Mouse (Mus musculus) intestine, postnatal 0 days (tissue): ENCODE data around the gene Inafm2. TPM values are rescaled to one million over a fixed set of nuclear protein-coding genes. Genes with fewer than 3 reads are reported as not detected.

Source experiments
- ATAC-seq: fragments of 200-750 bp; cut with Nextera tagmentation; 2 replicates; pipeline ENCODE4 v1.8.0; 2017; ENCODE audit warnings: mild to moderate bottlenecking, moderate TSS enrichment, moderate library complexity
- H3K27ac ChIP-seq: fragments of 300-500 bp; sonication (generic); 2 replicates; pipeline ENCODE4 v1.5.1; 2014; ENCODE audit warnings: mild to moderate bottlenecking, low read depth, low read length, moderate library complexity
- H3K27me3 ChIP-seq: fragments of 300-500 bp; sonication (generic); replicated peaks from 2 replicates; pipeline ENCODE4 v1.6.1; 2014; ENCODE audit warnings: low read length, mixed read lengths; ENCODE audit not compliant: control insufficient read depth, insufficient read depth
- H3K36me3 ChIP-seq: fragments of 300-500 bp; sonication (generic); 2 replicates; pipeline ENCODE4 v1.6.1; 2014; ENCODE audit warnings: mild to moderate bottlenecking, moderate library complexity; ENCODE audit not compliant: control insufficient read depth, insufficient read depth
- H3K4me1 ChIP-seq: fragments of 300-500 bp; sonication (generic); replicated peaks from 2 replicates; pipeline ENCODE4 v1.6.1; 2014; ENCODE audit warnings: antibody characterized with exemption, low read length, mixed read lengths; ENCODE audit not compliant: control insufficient read depth, insufficient read depth
- H3K4me2 ChIP-seq: fragments of 300-500 bp; sonication (generic); replicated peaks from 2 replicates; pipeline ENCODE4 v1.6.1; 2014; ENCODE audit warnings: low read depth, mild to moderate bottlenecking, moderate library complexity
- H3K4me3 ChIP-seq: fragments of 300-500 bp; sonication (generic); 2 replicates; pipeline ENCODE4 v1.5.1; 2014; ENCODE audit warnings: low read depth, low read length
- H3K9ac ChIP-seq: fragments of 300-500 bp; sonication (generic); 2 replicates; pipeline ENCODE4 v1.6.1; 2014; ENCODE audit warnings: mild to moderate bottlenecking, low read depth, low read length
- H3K9me3 ChIP-seq: fragments of 300-500 bp; sonication (generic); 2 replicates; pipeline ENCODE4 v1.6.1; 2016; ENCODE audit warnings: mixed run types; ENCODE audit not compliant: control insufficient read depth
- CTCF ChIP-seq: sonication (generic); IDR thresholded peaks from 2 replicates; pipeline ENCODE4 v1.5.1; 2016; ENCODE audit warnings: low read depth, mild to moderate bottlenecking, control low read depth, antibody characterized with exemption, moderate library complexity
- WGBS: fragments of 180-500 bp; shearing (Covaris S2); extraction: QIAGEN DNeasy Blood & Tissue Kit; methylation state at CpG from one replicate; pipeline ENCODE4 v1.1.7; 2014; 5-methylcytosine and 5-hydroxymethylcytosine counted together
- polyA plus RNA-seq: library from polyadenylated mRNA; unstranded; fragments of >200 nt; fragmentation: Nextera tagmentation; extraction: Ambion mirVana; gene quantifications from 2 replicates; pipeline ENCODE4 v1.2.1, GENCODE M21; 2015

Gene Inafm2
- polyA plus RNA-seq, 1 experiment from 2014 or later: 24.7 TPM

- Histone ChIP-seq H3K9ac (no peak overlapping the region), H3K36me3 (no peaks in the 10 kb centered on the region), H3K27ac (no peak overlapping the region), H3K4me1 (peaks cover 18% of the 10 kb centered on the region; the same call in 1 of the 2 replicates), H3K4me2 (peak overlapping the region; percentile 41), H3K9me3 (no peaks in the 10 kb centered on the region), H3K4me3 (no peak overlapping the region), H3K27me3 (no peaks in the 10 kb centered on the region)
- ATAC-seq: peak; percentile 72
- WGBS: 10% methylated on average over 8 of the region's 8 CpGs
- TF ChIP-seq CTCF: peak; percentile 86
Observed at GRCm38 (mm10) chr2:118759828-118760227, 14.3 kb downstream of the Inafm2 start.

GRCm38 (mm10) chr2:118760311-118761025, 14.9 kb downstream of the Inafm2 start:
- Histone ChIP-seq H3K4me2 (no peak overlapping the region), H3K9ac (no peak overlapping the region), H3K27me3 (no peaks in the 10 kb centered on the region), H3K27ac (no peak overlapping the region), H3K36me3 (no peaks in the 10 kb centered on the region), H3K4me1 (peaks cover 23% of the 10 kb centered on the region; the same call in 1 of the 2 replicates), H3K9me3 (no peaks in the 10 kb centered on the region), H3K4me3 (no peak overlapping the region)
- ATAC-seq: no peak
- WGBS: 84% methylated on average over 11 of the region's 11 CpGs
- no peak for TF ChIP-seq CTCF

GRCm38 (mm10) chr2:118761358-118761757, 15.8 kb downstream of the Inafm2 start:
- H3K27ac ChIP-seq: 0 out of 2 replicates have a peak overlapping the region, but pooled peaks have one; percentile 70
- peaks cover 23% of the 10 kb centered on the region; the same call in 1 of the 2 replicates for H3K4me1 ChIP-seq
- H3K36me3 ChIP-seq: no peaks in the 10 kb centered on the region
- WGBS: 80% methylated on average over 12 of the region's 12 CpGs
- peak; percentile 49 for TF ChIP-seq CTCF
- no peak for ATAC-seq
- no peak overlapping the region for H3K9ac ChIP-seq
- H3K4me3 ChIP-seq: no peak overlapping the region
- H3K9me3 ChIP-seq: no peaks in the 10 kb centered on the region
- H3K27me3 ChIP-seq: no peaks in the 10 kb centered on the region
- H3K4me2 ChIP-seq: peak overlapping the region; percentile 55

GRCm38 (mm10) chr2:118761906-118762783, 16.6 kb downstream of the Inafm2 start, which contains the start of gene Ccdc9b:
TSS of gene Ccdc9b (minus strand) at chr2:118762661.
- peak; percentile 50 for ATAC-seq
- Histone ChIP-seq H3K9me3 (no peaks in the 10 kb centered on the region), H3K36me3 (no peaks in the 10 kb centered on the region), H3K27ac (peak within 1 kb of the TSS; percentile 70), H3K9ac (peak within 1 kb of the TSS; percentile 23; the same call in 1 of the 2 replicates), H3K4me2 (peak within 1 kb of the TSS; percentile 55), H3K4me1 (peaks cover 23% of the 10 kb centered on the region; the same call in 1 of the 2 replicates), H3K4me3 (peak within 1 kb of the TSS; percentile 11), H3K27me3 (no peaks in the 10 kb centered on the region)
- 20% methylated on average over 29 of the region's 29 CpGs for WGBS
- TF ChIP-seq CTCF: no peak

GRCm38 (mm10) chr2:118762784-118763148, 17.2 kb downstream of the Inafm2 start:
- peak overlapping the region; percentile 70 for H3K27ac ChIP-seq
- H3K27me3 ChIP-seq: no peaks in the 10 kb centered on the region
- no peak overlapping the region for H3K9ac ChIP-seq
- ATAC-seq: no peak
- H3K4me2 ChIP-seq: peak overlapping the region; percentile 55
- no peak for TF ChIP-seq CTCF
- peaks cover 23% of the 10 kb centered on the region; the same call in 1 of the 2 replicates for H3K4me1 ChIP-seq
- WGBS: 10% methylated on average over 10 of the region's 10 CpGs
- no peaks in the 10 kb centered on the region for H3K36me3 ChIP-seq
- H3K4me3 ChIP-seq: peak overlapping the region; percentile 11
- H3K9me3 ChIP-seq: no peaks in the 10 kb centered on the region

- H3K4me1 ChIP-seq: peaks cover 23% of the 10 kb centered on the region; the same call in 1 of the 2 replicates
- ATAC-seq: no peak
- peak overlapping the region; percentile 70; the same call in 1 of the 2 replicates for H3K27ac ChIP-seq
- H3K9ac ChIP-seq: no peak overlapping the region
- H3K4me2 ChIP-seq: no peak overlapping the region
- H3K9me3 ChIP-seq: no peaks in the 10 kb centered on the region
- 66% methylated on average over 7 of the region's 7 CpGs for WGBS
- no peak overlapping the region for H3K4me3 ChIP-seq
- H3K27me3 ChIP-seq: no peaks in the 10 kb centered on the region
- no peaks in the 10 kb centered on the region for H3K36me3 ChIP-seq
- TF ChIP-seq CTCF: no peak
Observed at GRCm38 (mm10) chr2:118763469-118763868, 17.9 kb downstream of the Inafm2 start.
